Mouse (Mus musculus) erythroblast, embryonic 14.5 days (primary cell): ENCODE results near the gene Sik3.

ENCODE experiments used
- GATA1 ChIP-seq: IDR thresholded peaks from 2 replicates; pipeline ENCODE4 v1.6.1; 2012; ENCODE audit warnings: low read length, inconsistent platforms, mixed read lengths
- TAL1 ChIP-seq: IDR thresholded peaks from 3 replicates; pipeline ENCODE4 v1.6.1; 2012; ENCODE audit warnings: low read length, inconsistent platforms, mixed read lengths

DNA sequence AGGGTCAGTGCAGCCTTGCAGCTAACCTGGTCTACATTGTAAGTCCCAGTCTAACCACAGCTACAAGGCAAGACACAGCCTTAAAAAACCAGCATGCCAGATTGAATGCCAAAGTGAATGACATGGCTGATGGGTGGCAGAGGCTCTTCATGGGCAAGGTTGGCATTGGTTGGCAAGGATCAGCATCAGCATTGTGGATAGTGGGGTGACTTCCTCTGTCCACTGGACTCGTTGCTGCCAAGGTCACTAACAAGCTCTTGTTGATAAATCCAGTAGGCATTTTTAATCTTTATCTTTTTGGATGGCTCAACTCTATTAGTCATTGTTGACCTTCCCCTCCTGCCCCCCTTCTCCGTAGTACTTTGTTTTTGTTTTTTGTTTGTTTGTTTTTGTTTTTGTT is 187.0 kb downstream of the Sik3 start:
- no peak for TF ChIP-seq GATA1
- no peak for TF ChIP-seq TAL1
